20 mouse cellular contexts compared by ENCODE assay signal in genomic region chr1:51746711-51747240, GRCm38 (mm10).
DNase-seq lines count a peak whose midpoint lies in the region; ATAC-seq and TF ChIP-seq lines count a peak whose summit lies in the region.
"Had no signal": no experiment of that assay in that cellular context is flagged by ENCODE, and none has a peak within 500 bp of the region (broad histone marks: within the 10 kb centered on the region; RNA-seq: fewer than 3 reads in every experiment).

No protein-coding gene starts in this region.

- in situ Hi-C loops in ES-E14 (cut with MboI; ENCODE audit: low sequenced_read_pairs in 2 of 2, unreplicated experiment in 2 of 2), result no loop called here

- no peak overlapping the region for H3K9ac ChIP-seq in limb, embryonic 11.5 days (ENCODE audit: low read length)
- H3K9ac ChIP-seq in ES-E14 (ENCODE audit: insufficient read depth, low read depth, low read length, poor library complexity, severe bottlenecking), result peak overlapping the region; percentile 45
- H3K9ac ChIP-seq: heart, embryonic 15.5 days had no signal

- H3K4me1 ChIP-seq in limb, embryonic 11.5 days (ENCODE audit: control insufficient read depth, insufficient read depth, low read length), result no peaks in the 10 kb centered on the region
- H3K4me1 ChIP-seq in limb, embryonic 10.5 days, result 0 out of 2 replicates have a peak, but pooled peaks cover 5% of the 10 kb centered on the region
- H3K4me1 ChIP-seq in ES-E14 (ENCODE audit: control insufficient read depth in 2 of 2, insufficient read depth in 2 of 2, low read length in 2 of 2, poor library complexity in 1 of 2), result peaks cover 14 to 21% of the 10 kb centered on the region in 2 experiments

- intact Hi-C loops in heart, postnatal 25 days (cut with DNase I), result no loop called here

- peak; percentile 63 for DNase-seq in heart, adult 11 months
- no peak for DNase-seq in heart, postnatal 25 days (ENCODE audit: low spot score)
- DNase-seq in limb, embryonic 11.5 days (ENCODE audit: low spot score), result peak; percentile 19
- DNase-seq in limb, embryonic 10.5 days (ENCODE audit: low spot score), result no peak
- DNase-seq in ES-E14 (ENCODE audit: low read depth, low spot score), result no peak
- DNase-seq in retina, embryonic 14.5 days (ENCODE audit: low spot score), result peak; percentile 28
- no peak for DNase-seq in spleen, postnatal 36 days (ENCODE audit: low spot score in 2 of 2)
- no peak for DNase-seq in lung, postnatal 36 days
- DNase-seq: cerebellum, adult 11-12 months; cerebellum, postnatal 25 days; kidney, adult 9 months; left cerebral cortex, postnatal 4 days; right cerebral cortex, postnatal 4 days had no signal

- no peaks in the 10 kb centered on the region for H3K9me3 ChIP-seq in limb, embryonic 11.5 days (ENCODE audit: control insufficient read depth, low read length)
- H3K9me3 ChIP-seq in limb, embryonic 10.5 days (replicated peaks), result no peaks in the 10 kb centered on the region
- H3K9me3 ChIP-seq in ES-E14 (ENCODE audit: control insufficient read depth, insufficient read depth, low read depth, low read length), result no peaks in the 10 kb centered on the region
- H3K9me3 ChIP-seq: heart, embryonic 15.5 days; hindbrain, embryonic 10.5 days had no signal

- H3K27me3 ChIP-seq in limb, embryonic 11.5 days (ENCODE audit: control insufficient read depth, insufficient read depth, low read length), result no peaks in the 10 kb centered on the region
- no peaks in the 10 kb centered on the region for H3K27me3 ChIP-seq in limb, embryonic 10.5 days (ENCODE audit: low read depth, poor library complexity, severe bottlenecking)
- H3K27me3 ChIP-seq: CH12.LX; heart, embryonic 15.5 days; Patski had no signal

- ATAC-seq in limb, embryonic 11.5 days (ENCODE audit: insufficient number of reproducible peaks, low FRiP score, low TSS enrichment, low read depth), result no peak

- 93% methylated on average over 15 of the region's 15 CpGs for WGBS in limb, embryonic 11.5 days
- WGBS in limb, embryonic 10.5 days, result 93% methylated on average over 15 of the region's 15 CpGs

- H3K27ac ChIP-seq in limb, embryonic 11.5 days (replicated peaks; ENCODE audit: low read depth, low read length), result no peak overlapping the region
- H3K27ac ChIP-seq in limb, embryonic 10.5 days, result no peak overlapping the region
- H3K27ac ChIP-seq in ES-E14 (ENCODE audit: insufficient read depth, low read depth, low read length, poor library complexity, severe bottlenecking), result peak overlapping the region; percentile 1
- H3K27ac ChIP-seq: heart, embryonic 15.5 days; stomach, postnatal 0 days had no signal

- peaks cover 4% of the 10 kb centered on the region; the same call in 1 of the 2 replicates for H3K36me3 ChIP-seq in limb, embryonic 11.5 days (ENCODE audit: control insufficient read depth, insufficient read depth, low read length)
- peaks cover 72% of the 10 kb centered on the region for H3K36me3 ChIP-seq in limb, embryonic 10.5 days
- H3K36me3 ChIP-seq in ES-E14 (ENCODE audit: control insufficient read depth, insufficient read depth, low read length, poor library complexity, severe bottlenecking), result peaks cover 6% of the 10 kb centered on the region; the same call in 1 of the 2 replicates
- H3K36me3 ChIP-seq: heart, embryonic 15.5 days had no signal

- H3K4me3 ChIP-seq in limb, embryonic 11.5 days (ENCODE audit: low read depth, low read length), result no peak overlapping the region
- H3K4me3 ChIP-seq in limb, embryonic 10.5 days, result no peak overlapping the region
- peak overlapping the region; percentile 31 to 65 for H3K4me3 ChIP-seq in ES-E14 (ENCODE audit: insufficient read depth in 1 of 2, low read depth in 1 of 2, low read length in 2 of 2, poor library complexity in 1 of 2, severe bottlenecking in 1 of 2)
- H3K4me3 ChIP-seq: heart, adult 2 months; heart, embryonic 15.5 days; hindbrain, embryonic 10.5 days had no signal

- no peak overlapping the region for H3K4me2 ChIP-seq in limb, embryonic 11.5 days (ENCODE audit: low read depth, severe bottlenecking)
- H3K4me2 ChIP-seq: liver, embryonic 11.5 days had no signal

TF ChIP-seq in ES-E14, 5 proteins besides CTCF, POLR2A, EP300 and RAD21:
- TF ChIP-seq ZNF384 (IDR thresholded peaks at IDR 0.05; ENCODE audit: low read depth, low read length) (no peak), ZC3H11A (IDR thresholded peaks at IDR 0.05; ENCODE audit: borderline replicate concordance, low read depth, low read length) (no peak), CHD2 (IDR thresholded peaks at IDR 0.05; ENCODE audit: low read depth, low read length) (no peak), MAFK (IDR thresholded peaks at IDR 0.05; ENCODE audit: insufficient read depth, low read depth, low read length) (no peak), HCFC1 (IDR thresholded peaks at IDR 0.05; ENCODE audit: borderline replicate concordance, insufficient read depth, low read length) (no peak)
TF ChIP-seq in ES-E14: peak in this region for 0.

Comparison
In these comparisons a context has a peak if more than half of its experiments do, and no peak if none do; other contexts are left out.
1. DNase-seq: peak in heart, adult 11 months (single experiment), limb, embryonic 11.5 days (single experiment) and retina, embryonic 14.5 days (single experiment); none in heart, postnatal 25 days (single experiment), limb, embryonic 10.5 days (single experiment), ES-E14 (single experiment), spleen, postnatal 36 days (0 of 2) and lung, postnatal 36 days (single experiment).
2. H3K4me3 ChIP-seq: peak in ES-E14 (2 of 2); none in limb, embryonic 11.5 days (single experiment) and limb, embryonic 10.5 days (single experiment).